Mouse (Mus musculus) MEL-GATA-1-ER (cell line): ENCODE data around the gene Runx1.
A peak's percentile ranks its signal among the peaks of the same experiment; 100 is the strongest.

ENCODE experiments used
- DNase-seq: peaks from one replicate; pipeline ENCODE4 v3.0.0-alpha.2; 2012; ENCODE audit warnings: low read depth; ENCODE audit errors: extremely low read depth

The Runx1 gene

DNA sequence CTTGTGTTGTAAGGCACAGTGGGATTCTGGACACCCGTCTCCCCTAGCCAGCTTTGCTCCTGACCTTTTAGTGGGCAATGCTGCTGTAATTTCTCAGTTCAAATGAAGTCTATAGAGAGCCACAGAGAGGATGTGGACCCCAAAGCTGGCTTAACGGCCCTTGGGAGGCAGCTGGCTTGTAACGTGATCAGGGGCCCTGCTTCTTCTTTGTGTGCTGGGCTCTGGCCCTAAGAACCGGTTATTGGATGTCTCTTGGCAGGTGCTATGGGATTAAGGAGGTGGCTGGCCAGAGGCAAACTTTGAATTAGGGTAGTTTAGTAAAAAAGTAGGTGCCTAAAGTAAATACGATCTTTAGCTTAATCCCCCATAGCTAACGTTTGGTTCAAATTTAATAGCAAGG, 31.8 kb downstream of the Runx1 start:
- DNase-seq, result no peak

DNA sequence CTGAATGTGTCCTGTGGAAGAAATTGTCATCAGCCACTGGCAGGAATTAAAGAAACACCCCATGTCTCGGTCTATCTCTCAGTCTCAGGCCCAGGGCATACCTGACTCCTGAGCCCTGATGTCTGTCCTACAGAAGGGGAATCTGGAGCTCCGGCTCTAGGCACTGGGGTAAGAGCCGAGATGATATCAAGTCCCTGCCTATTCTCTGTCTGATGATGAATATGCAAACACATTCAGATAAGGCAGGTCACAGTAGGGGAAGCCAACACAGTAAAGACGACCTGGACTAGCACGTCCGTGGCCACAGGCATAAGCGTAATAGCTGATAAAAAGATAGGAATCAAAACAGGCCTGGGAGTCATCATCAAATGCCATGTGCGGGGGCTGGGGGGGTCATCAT, 32.2 kb downstream of the Runx1 start:
- no peak for DNase-seq

DNA sequence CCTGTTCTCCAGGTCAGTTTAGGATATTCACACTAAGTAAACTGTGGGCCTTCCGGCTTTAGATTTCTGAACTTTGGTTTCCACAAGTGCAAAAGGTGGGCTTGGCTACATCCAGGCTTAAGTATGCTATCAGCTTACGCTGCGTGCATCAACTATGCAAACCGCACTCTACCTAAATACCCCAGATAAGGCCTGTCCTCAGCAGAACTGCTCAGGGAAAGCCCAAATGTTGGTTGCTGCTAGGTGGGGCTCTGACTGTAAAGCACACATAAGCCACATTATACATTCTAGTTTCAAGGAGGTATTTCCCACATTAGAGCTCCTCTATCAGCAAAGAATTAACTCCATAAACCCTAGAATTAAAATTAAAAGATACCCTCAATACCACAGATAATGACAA, 33.0 kb downstream of the Runx1 start:
- no peak for DNase-seq

DNA sequence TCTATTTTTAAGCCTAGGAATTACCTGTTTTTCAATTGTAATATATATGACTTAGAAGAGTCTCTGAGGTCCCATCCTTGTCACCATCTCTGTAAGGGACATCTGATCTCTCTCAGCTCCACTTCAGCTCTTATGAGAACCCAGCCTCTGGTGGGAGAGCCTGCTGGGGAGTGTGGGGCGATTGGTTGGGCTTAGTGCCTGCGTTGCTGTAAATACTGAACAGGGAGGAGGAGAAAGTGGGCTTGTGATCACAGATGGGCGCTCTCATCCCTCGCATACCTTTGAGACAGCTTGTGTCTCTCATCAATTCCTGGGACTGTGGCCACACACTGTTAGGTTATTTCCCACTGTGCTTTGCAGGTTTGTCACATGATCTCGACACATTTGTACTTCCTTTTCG, 35.3 kb downstream of the Runx1 start:
- no peak for DNase-seq

DNA sequence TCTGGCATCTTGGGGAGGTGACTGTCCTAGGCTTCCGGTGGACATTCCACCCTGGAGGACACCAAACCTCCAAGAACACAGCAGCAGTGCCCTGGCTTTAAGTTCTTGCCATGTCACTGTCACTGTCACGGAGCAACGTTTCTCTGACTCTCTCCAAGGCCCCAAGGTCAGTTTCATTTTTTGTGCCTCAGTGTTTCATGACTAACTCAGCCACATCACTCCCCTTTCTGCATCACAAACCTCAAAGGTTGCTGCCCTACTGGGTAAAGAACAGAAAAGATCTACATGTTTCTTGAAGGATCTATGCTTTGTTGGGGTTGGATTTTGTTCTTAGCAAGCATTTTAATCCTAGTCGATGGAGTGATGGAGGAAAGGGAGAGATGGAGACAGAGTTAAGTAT, 36.1 kb downstream of the Runx1 start:
- no peak for DNase-seq

DNA sequence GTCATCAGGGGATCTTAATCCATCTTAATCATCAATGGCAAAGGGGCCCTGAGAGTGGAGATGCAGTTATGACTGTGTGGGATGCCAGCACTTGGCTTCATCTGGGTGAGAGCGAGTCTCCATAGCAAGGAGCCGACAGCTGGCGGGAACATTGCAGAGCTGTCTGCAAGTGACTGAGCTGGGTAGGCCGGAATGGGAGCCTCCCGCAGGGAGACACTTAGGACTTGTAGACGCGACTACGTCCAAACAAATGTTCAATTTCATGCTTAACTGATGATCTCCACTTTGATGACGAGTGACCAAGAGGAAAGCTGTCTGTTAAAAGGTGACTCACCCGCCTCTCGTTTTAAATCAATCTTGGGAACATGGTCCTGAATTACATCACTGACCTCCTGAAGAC, 37.5 kb downstream of the Runx1 start:
- DNase-seq, result no peak

DNA sequence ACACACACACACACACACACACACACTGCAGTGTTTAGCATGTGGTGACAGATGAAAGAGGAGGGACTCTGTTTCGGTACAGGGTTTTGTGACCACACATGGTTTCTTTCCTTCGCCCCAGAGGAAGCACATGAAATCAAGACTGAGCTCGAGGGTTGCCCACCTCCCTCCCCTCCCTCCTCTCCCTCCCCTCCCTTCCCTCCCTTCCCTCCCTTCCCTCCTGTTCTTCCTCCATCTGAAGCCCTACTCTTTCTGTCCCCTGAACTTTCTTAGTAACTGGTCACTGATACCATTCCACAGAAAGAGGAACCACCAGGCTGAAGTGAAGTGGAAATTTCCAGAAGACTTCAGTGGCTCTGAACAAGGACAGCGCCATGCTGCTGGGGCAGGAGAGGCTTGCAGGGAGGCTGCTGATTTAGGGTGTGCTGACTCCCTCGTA, 39.0 kb downstream of the Runx1 start:
- peak; percentile 95 for DNase-seq

DNA sequence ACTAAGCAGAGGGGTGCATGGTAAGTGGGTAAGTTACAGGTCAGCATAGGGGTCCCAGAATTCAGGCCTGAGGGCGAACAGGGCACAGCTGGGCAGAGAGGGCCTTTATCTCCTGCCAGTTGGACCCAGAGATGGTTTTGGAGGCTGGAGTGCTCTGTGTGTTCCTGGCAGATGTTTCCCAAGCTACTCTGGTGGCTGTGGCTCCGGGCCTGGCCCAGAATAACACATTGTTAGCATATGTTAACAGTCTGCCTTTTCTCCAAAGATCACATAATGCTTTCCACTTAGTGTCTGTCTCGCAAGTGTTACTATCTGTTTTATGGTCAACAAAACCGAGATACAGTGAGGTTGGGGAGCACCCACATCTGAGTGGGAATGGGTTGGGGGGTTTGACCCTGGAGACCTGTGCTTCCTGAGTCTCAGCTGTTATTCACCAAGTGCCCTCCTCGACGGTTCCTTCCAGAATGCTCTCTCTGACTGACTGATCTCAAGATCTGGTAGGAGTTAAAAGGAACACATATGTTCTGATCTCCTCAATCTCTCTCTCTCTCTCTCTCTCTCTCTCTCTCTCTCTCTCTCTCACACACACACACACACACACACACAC, 39.6 kb downstream of the Runx1 start:
- DNase-seq, result no peak

DNA sequence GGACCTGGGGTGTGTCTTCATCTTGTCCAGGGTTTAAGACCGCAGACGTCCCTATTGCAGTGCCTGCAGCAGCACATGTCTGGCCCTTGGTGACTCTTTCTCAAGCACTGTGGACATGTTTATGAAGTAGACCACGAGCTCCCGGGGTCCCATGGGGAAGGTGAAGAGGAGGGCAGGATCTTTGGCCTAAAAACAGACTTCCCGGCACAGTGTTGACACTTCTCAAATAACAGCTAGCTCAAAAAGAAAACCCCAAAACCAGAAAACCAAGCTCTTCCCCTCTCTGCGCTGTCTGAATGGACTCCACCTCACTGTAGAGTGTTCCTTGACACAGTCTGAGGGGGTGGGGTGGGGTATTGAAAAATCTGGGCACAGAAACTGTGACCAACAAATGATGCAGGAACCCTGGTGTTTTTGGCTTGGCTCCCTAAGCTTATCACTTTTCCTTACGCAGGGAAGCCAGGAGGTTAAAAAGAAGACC, 42.3 kb downstream of the Runx1 start:
- no peak for DNase-seq

DNA sequence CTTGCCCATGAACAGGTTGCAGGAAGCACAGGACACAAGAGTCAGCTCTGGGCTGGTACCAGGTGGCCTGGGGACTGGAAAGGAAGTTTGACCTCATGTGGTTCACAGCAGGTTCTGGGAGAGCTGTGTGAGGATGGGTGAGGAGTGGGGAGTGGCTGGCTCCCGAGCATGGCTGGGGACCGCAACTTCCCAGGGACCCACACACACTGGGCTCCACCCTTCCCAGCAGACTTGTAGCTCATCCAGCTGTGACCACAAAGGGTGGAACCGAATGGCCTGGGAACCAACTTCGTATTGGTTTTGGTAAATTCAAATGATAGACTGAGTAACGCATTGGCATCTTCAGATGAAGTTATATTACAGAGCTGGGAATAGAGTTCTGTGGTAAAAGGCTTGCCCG, 43.5 kb downstream of the Runx1 start:
- no peak for DNase-seq

DNA sequence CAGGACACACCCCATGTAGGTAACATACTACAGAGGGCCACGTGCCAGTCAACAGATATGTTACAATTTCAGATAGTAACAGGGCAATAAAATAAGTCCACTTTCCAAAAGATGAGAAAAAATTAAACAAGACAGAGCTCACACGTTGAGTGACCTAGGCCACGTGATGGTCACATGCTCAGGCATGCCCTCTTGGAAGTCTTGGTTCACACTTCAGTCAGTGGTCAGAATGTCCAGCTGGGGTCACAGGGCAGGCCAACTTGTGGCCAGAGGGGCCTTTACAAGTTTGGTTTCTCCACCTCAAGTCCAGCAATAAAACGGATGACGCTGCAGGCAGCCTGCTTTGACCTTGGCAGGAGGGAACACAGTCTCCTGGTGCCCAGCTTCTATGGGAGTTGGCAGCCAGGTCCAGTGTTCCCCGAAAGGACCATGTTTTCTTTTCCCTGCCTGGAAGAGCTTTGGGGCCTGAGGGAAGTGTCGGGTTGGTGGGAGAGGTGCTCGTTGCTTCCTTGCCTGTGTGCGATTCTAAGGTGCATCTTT, 46.0 kb downstream of the Runx1 start:
- DNase-seq, result no peak

DNA sequence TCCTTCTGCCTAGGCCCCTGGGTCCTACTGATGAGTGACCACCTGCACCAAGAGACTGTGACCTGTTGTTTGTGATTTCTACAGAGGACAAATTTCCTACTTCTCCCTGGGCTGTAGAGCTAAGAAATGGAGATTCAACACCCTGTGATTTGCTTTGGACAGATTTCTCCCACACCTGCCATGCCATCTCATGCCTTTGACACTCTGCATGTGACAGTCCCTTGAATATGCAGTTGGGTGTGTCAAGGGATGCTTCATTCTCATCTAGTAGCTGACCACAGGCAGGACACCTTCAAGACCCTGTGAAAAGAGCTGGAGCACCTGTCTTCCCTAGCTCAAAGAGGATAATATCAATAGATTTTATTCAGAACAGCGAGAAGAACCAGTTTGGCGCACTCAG, 46.8 kb downstream of the Runx1 start:
- no peak for DNase-seq

DNA sequence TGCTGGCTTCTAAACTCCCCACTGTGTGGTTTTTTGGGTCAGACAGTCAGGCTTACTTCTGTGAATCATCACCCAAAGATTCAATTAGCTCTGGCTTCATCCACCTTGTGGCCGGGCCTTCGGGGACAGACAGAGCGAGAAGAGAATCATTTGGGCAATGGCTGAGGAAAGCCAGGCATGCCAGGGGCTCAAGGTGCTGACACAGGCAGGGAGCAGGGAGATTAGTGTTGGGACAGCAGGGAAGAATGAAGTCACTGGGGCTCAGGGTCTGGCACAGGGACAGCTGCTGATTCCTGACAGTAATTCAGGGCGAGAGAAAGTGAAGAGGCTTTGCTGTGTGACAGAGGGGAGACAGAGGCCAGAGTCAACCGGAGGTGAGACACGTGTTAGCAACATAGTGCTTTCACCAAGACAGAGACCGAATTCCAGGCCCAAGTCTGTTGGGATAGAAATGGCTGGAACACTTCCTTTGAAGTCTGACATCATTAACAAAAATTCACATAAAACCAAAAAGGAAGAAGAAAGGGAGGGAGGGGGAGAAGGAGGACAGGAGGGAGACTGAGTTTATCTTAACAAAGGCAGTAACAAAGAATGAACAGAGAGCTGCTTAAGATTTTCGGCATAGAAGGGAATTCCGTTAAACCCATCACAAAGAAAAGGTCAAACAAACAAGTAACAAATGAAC, 47.7 kb downstream of the Runx1 start:
- DNase-seq, result no peak

DNA sequence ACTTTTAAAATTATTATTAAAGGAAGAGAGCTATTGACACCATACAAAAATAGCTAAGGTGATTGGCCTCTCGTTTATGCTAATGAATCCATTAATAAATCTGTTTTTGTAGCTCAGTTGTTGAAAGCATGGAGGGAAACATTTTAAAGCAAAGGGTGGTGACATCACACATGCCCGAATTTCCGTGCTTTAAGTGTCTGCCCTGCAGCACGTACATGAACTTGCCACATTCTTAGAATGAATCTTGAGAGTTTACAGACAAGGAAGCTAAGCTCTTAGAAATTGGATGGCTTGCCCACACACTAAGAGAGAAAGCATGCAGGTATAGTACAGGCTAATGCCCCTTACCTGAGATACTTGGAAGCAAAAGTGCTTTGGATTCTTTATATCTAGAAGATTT, 58.1 kb downstream of the Runx1 start:
- no peak for DNase-seq

DNA sequence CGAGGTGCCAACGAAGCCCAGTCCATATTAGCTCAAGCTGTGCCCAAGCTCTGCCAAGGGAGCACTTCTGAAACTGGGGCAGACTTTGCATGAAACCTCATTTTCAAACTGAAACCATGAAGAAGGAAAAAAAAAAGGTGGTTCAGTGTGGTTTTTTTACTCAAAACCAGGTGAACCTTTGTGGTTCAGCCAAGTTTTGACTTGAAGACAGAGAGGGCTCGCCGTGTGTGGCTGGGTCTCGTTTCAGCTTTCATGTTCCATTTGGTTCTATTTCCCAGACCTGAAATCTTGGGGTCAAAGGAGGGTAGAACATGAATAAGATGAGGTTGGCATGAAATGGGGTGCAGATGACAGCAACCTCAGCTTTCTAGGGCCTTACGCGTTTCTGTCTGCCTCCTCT, 58.5 kb downstream of the Runx1 start:
- DNase-seq, result no peak

DNA sequence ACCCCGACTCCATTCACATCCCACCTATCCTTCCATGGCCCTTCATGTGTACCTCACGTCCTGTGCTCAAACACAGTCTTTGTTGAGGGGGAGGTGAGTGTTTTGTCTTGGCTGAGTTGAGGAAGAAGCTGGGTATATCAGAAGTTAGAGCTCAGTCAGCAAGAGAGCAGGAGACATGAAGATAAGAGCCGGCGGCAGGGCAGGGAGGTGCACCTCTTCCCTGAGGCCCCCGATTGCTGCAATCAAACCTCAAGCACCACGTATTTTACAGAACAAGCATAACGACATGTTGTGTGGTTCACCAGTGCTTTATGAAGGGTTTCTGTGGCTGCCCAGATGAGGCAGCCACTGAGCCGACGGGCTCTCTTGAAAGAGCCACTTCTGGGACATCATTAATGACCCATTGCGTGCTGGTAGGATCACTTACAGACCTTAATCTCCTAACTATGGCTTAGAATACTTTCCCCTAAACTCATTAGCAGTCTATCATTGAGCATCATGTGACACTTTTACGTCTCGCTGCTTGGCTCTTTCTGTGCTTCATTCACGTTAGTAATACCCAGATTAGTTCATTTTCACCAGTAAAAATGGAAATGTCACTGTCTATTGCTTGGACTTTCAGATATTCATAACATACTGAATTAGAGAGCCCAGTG, 61.1 kb downstream of the Runx1 start:
- DNase-seq, result peak; percentile 84

DNA sequence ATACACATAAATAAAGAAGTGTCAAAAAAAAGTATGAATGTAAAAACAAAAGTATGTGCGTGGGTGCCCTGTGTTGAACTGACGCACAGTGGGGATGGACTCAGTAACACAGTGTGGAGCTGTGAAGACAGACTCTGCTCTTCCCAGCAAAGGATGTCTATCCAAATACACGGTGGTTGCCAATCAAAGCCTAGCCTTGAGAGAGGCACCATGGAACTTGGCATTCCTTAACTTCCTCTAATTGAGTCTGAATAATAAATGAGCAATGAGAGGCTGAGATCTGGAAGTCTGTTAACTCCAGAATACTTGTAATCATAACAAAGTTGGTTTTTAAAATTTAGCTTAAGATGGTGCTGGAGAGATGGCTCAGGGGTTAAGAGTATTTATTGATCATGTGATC, 62.3 kb downstream of the Runx1 start:
- no peak for DNase-seq

DNA sequence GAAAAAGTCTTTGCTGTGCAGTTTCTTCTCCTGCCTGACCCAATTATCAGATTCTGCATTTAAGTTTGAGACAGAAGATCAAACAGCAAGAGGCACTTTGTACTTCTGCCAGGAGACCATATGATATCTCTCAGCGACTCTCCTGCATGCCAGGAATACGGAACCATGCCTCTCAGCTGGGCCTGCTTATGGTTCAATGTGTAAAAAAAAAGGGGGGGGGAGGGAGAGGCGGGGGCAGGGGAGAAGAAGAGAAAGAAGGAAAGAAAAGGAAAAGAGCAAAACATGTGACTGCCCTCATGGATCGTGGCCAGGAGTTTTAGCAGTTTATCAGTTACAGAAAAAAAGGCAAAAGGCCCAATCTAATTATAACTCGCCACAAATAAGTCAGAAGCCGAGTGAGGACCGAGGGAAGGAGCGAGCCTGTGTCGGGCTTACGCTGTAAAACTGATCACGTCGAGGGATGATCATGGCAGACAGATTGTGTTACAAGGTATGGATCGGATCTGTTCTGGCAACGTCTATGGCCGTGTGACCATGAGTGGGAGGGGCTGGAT, 63.9 kb downstream of the Runx1 start:
- DNase-seq, result peak; percentile 81

DNA sequence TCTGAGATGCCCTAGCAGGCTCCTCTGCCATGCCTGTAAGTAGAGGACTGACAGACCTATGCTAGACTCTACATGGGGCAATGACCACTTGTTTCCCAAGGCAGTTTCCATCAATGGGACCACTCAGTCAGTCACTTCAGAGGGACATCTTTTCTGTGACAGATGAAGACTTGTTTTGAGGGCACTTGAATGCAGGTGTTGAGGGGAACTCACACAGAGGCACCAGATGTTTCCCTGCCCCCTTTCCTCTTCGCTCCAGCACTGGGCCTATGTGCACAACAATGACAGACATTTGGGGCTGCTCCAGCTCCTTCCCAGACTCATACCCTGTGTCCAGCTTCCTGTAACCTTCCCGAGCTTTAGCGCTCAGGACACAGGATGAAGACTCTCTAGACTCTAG, 65.9 kb downstream of the Runx1 start:
- no peak for DNase-seq

DNA sequence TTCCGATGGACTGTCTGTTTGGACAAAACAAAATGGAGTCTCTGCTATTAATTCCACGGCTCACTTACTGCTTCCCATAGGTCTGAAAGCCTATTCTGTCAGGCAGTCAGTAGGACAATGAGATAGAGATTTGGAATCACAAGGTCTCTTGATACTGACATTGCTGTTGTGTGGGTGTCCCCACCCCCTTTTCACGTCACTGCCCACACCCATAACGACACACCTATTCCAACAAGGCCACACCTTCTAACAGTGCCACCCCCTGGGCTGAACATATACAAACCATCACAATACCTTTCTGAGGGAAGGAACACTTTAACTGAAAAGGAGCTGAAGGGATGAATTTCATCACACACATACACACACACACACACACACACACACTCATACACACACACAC, 68.4 kb downstream of the Runx1 start:
- no peak for DNase-seq

DNA sequence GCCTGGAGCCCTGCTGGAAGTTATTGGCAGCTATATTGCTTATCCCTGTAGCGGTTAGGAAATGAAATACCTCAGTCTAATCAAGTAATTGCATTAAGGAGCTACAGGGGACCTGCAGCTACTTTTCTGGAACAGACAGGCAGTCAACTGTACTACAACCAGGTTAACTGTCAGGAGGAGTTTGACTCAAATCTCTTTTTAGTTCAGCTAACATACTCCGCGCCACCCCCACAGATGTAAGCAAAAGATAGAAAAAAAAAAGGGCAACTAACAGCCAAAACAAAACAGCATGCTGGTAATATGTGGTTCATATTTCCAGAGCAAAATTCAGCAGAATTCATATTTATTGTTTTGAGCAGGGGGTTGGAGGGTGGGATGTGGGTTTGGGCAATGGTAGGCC, 72.0 kb downstream of the Runx1 start:
- DNase-seq, result no peak

DNA sequence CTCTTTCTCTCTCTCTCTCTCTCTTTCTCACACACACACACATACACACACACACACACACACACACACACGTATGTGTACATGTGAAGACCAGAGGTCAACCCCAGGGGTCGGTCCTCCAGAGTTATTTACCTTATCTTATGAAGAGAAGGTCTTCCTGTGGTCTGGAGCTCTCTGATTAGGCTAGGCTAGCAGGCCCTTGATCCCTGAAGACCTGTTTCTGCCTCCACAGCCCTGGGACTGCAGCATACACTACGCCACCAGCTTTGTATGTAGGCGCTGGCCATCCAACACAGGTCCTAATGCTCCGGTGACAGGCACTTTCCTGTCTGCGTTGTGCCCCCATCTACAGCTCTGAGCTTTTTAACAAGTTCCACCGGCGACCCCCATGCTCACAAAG, 72.8 kb downstream of the Runx1 start:
- DNase-seq, result no peak
